Comparison of ENCODE assay signal across 15 mouse cellular contexts in genomic region chr15:78736181-78736579, GRCm38 (mm10). TPM values are rescaled to one million over a fixed set of nuclear protein-coding genes. Genes with fewer than 3 reads are reported as not detected.
A peak's percentile ranks its signal among the peaks of the same experiment; 100 is the strongest.
DNase-seq lines count a peak whose midpoint lies in the region; ATAC-seq and TF ChIP-seq lines count a peak whose summit lies in the region.
"Had no signal": no experiment of that assay in that cellular context is flagged by ENCODE, and none has a peak within 500 bp of the region (broad histone marks: within the 10 kb centered on the region; RNA-seq: fewer than 3 reads in every experiment).

No protein-coding gene starts in this region.

- H3K27ac ChIP-seq in forebrain, embryonic 10.5 days: peak overlapping the region; percentile 25; the same call in 1 of the 2 replicates
- H3K27ac ChIP-seq in forebrain, embryonic 11.5 days (ENCODE audit: low read depth, low read length): no peak overlapping the region
- H3K27ac ChIP-seq in forebrain, embryonic 15.5 days (replicated peaks): peak overlapping the region; percentile 97
- peak overlapping the region; percentile 83 for H3K27ac ChIP-seq in hindbrain, postnatal 0 days
- peak overlapping the region; percentile 69 for H3K27ac ChIP-seq in neural tube, embryonic 12.5 days
- H3K27ac ChIP-seq: limb, embryonic 12.5 days; liver, embryonic 15.5 days had no signal

- no peak for DNase-seq in forebrain, embryonic 10.5 days (ENCODE audit: extremely low spot score, low spot score)
- no peak for DNase-seq in forebrain, embryonic 11.5 days (ENCODE audit: low spot score)
- no peak for DNase-seq in hindbrain, postnatal 0 days (ENCODE audit: low spot score)
- DNase-seq in gastrocnemius, postnatal 4 days (ENCODE audit: low spot score in 2 of 2): no peak
- DNase-seq in heart, adult 18-20 months: no peak
- no peak for DNase-seq in cerebellum, postnatal 4 days (ENCODE audit: low spot score in 2 of 2)
- DNase-seq: cerebellum, adult 2 months; heart, postnatal 4 days; lung, postnatal 36 days had no signal

- H3K9ac ChIP-seq in forebrain, embryonic 11.5 days (ENCODE audit: low read length): no peak overlapping the region
- H3K9ac ChIP-seq in forebrain, embryonic 15.5 days (replicated peaks): no peak overlapping the region; the same call in none of the 2 replicates
- H3K9ac ChIP-seq in hindbrain, postnatal 0 days (replicated peaks; ENCODE audit: low read length): no peak overlapping the region
- 0 out of 2 replicates have a peak overlapping the region, but pooled peaks have one; percentile 3 for H3K9ac ChIP-seq in neural tube, embryonic 12.5 days
- H3K9ac ChIP-seq: limb, embryonic 12.5 days; liver, embryonic 15.5 days had no signal

- WGBS in forebrain, embryonic 10.5 days: 73% methylated on average over 3 of the region's 3 CpGs
- 65% methylated on average over 3 of the region's 3 CpGs for WGBS in forebrain, embryonic 11.5 days
- 38% methylated on average over 3 of the region's 3 CpGs for WGBS in forebrain, embryonic 15.5 days
- WGBS in hindbrain, postnatal 0 days: 27% methylated on average over 3 of the region's 3 CpGs
- 55% methylated on average over 3 of the region's 3 CpGs for WGBS in neural tube, embryonic 12.5 days

- no peak overlapping the region for H3K4me3 ChIP-seq in forebrain, embryonic 10.5 days
- H3K4me3 ChIP-seq in forebrain, embryonic 11.5 days (ENCODE audit: low read depth, low read length): no peak overlapping the region
- no peak overlapping the region for H3K4me3 ChIP-seq in forebrain, embryonic 15.5 days
- H3K4me3 ChIP-seq in hindbrain, postnatal 0 days (ENCODE audit: low read length): no peak overlapping the region
- no peak overlapping the region for H3K4me3 ChIP-seq in neural tube, embryonic 12.5 days
- H3K4me3 ChIP-seq: limb, embryonic 12.5 days; liver, embryonic 15.5 days had no signal

- H3K4me2 ChIP-seq in forebrain, embryonic 11.5 days (ENCODE audit: low read depth, low read length, severe bottlenecking): no peak overlapping the region
- peak overlapping the region; percentile 33; the same call in 1 of the 2 replicates for H3K4me2 ChIP-seq in forebrain, embryonic 15.5 days (replicated peaks)
- no peak overlapping the region for H3K4me2 ChIP-seq in hindbrain, postnatal 0 days (ENCODE audit: low read depth, low read length)
- peak overlapping the region; percentile 43 for H3K4me2 ChIP-seq in neural tube, embryonic 12.5 days (replicated peaks)
- H3K4me2 ChIP-seq: heart, embryonic 11.5 days; limb, embryonic 12.5 days; liver, embryonic 15.5 days had no signal

- H3K27me3 ChIP-seq in forebrain, embryonic 10.5 days (ENCODE audit: poor library complexity, severe bottlenecking): peaks cover 29% of the 10 kb centered on the region
- no peaks in the 10 kb centered on the region for H3K27me3 ChIP-seq in forebrain, embryonic 11.5 days (ENCODE audit: control insufficient read depth, insufficient read depth, low read length)
- H3K27me3 ChIP-seq in forebrain, embryonic 15.5 days: no peaks in the 10 kb centered on the region
- no peaks in the 10 kb centered on the region for H3K27me3 ChIP-seq in hindbrain, postnatal 0 days (ENCODE audit: insufficient read depth, low read length)
- no peaks in the 10 kb centered on the region for H3K27me3 ChIP-seq in neural tube, embryonic 12.5 days (replicated peaks)

- no peak for TF ChIP-seq CTCF in hindbrain, postnatal 0 days (IDR thresholded peaks at IDR 0.05; ENCODE audit: low read depth)

- peaks cover 29% of the 10 kb centered on the region for H3K4me1 ChIP-seq in forebrain, embryonic 10.5 days
- H3K4me1 ChIP-seq in forebrain, embryonic 11.5 days (replicated peaks; ENCODE audit: control insufficient read depth, insufficient read depth, low read length): peaks cover 8% of the 10 kb centered on the region; the same call in 1 of the 2 replicates
- H3K4me1 ChIP-seq in forebrain, embryonic 15.5 days: peaks cover 33% of the 10 kb centered on the region
- H3K4me1 ChIP-seq in hindbrain, postnatal 0 days (ENCODE audit: insufficient read depth, low read length): peaks cover 7% of the 10 kb centered on the region; the same call in 1 of the 2 replicates
- H3K4me1 ChIP-seq in neural tube, embryonic 12.5 days: peaks cover 34% of the 10 kb centered on the region
- H3K4me1 ChIP-seq: limb, embryonic 12.5 days; liver, embryonic 15.5 days had no signal

- no peaks in the 10 kb centered on the region for H3K9me3 ChIP-seq in forebrain, embryonic 10.5 days
- H3K9me3 ChIP-seq in forebrain, embryonic 11.5 days (ENCODE audit: control insufficient read depth, low read length): no peaks in the 10 kb centered on the region
- H3K9me3 ChIP-seq in forebrain, embryonic 15.5 days: no peaks in the 10 kb centered on the region
- no peaks in the 10 kb centered on the region for H3K9me3 ChIP-seq in hindbrain, postnatal 0 days (ENCODE audit: low read length)
- no peaks in the 10 kb centered on the region for H3K9me3 ChIP-seq in neural tube, embryonic 12.5 days
- H3K9me3 ChIP-seq: limb, embryonic 12.5 days; liver, embryonic 15.5 days had no signal

- no peak for ATAC-seq in forebrain, embryonic 11.5 days (replicated peaks; ENCODE audit: low FRiP score)
- peak; percentile 47 for ATAC-seq in forebrain, embryonic 15.5 days (replicated peaks)
- peak; percentile 22; the same call in 1 of the 2 replicates for ATAC-seq in hindbrain, postnatal 0 days
- ATAC-seq in neural tube, embryonic 12.5 days (ENCODE audit: low FRiP score, low read depth): no peak
- ATAC-seq: Patski had no signal

- H3K36me3 ChIP-seq in forebrain, embryonic 10.5 days (replicated peaks): no peaks in the 10 kb centered on the region
- H3K36me3 ChIP-seq in forebrain, embryonic 11.5 days (ENCODE audit: control insufficient read depth, insufficient read depth, low read length): no peaks in the 10 kb centered on the region
- no peaks in the 10 kb centered on the region for H3K36me3 ChIP-seq in forebrain, embryonic 15.5 days
- H3K36me3 ChIP-seq in hindbrain, postnatal 0 days (ENCODE audit: insufficient read depth, low read length): no peaks in the 10 kb centered on the region
- no peaks in the 10 kb centered on the region for H3K36me3 ChIP-seq in neural tube, embryonic 12.5 days
- H3K36me3 ChIP-seq: limb, embryonic 12.5 days; liver, embryonic 15.5 days had no signal

RNA-seq across cellular contexts. Expression of gene Elfn2, which starts 17.6 kb away (rescaled TPM):
- 0.05 and 0.15 TPM in 2 replicates for polyA plus RNA-seq in forebrain, embryonic 10.5 days (2016; fragmentation: Nextera tagmentation; extraction: Ambion mirVana)
- 0.08 and 0.20 TPM in 2 replicates for polyA plus RNA-seq in forebrain, embryonic 11.5 days (2014; fragmentation: Nextera tagmentation; extraction: Ambion mirVana)
- 6.2 and 6.8 TPM in 2 replicates for polyA plus RNA-seq in forebrain, embryonic 15.5 days (2015; fragmentation: Nextera tagmentation; extraction: Ambion mirVana)
- 40.9 and 43.1 TPM in 2 replicates for total RNA-seq in hindbrain, postnatal 0 days (2014; rRNA removed)
- polyA plus RNA-seq in hindbrain, postnatal 0 days (2015; fragmentation: Nextera tagmentation; extraction: Ambion mirVana): 8.4 and 9.1 TPM in 2 replicates
- 1.9 and 2.0 TPM in 2 replicates for polyA plus RNA-seq in neural tube, embryonic 12.5 days (2016; fragmentation: Nextera tagmentation; extraction: Ambion mirVana)
- under 1 TPM; 0.27 to 0.70 TPM for total RNA-seq in gastrocnemius, postnatal 4 days (2021)
- total RNA-seq in heart, adult 18-20 months (2021): 1 to 10 TPM; 1.6 to 2.2 TPM
- polyA plus RNA-seq: heart, embryonic 11.5 days; liver, embryonic 15.5 days had no signal

RNA-seq across cellular contexts. Expression of gene Mfng, which starts 37.1 kb away (rescaled TPM):
- polyA plus RNA-seq in forebrain, embryonic 10.5 days (2016; fragmentation: Nextera tagmentation; extraction: Ambion mirVana): 71.1 and 83.6 TPM in 2 replicates
- 108 and 113 TPM in 2 replicates for polyA plus RNA-seq in forebrain, embryonic 11.5 days (2014; fragmentation: Nextera tagmentation; extraction: Ambion mirVana)
- polyA plus RNA-seq in forebrain, embryonic 15.5 days (2015; fragmentation: Nextera tagmentation; extraction: Ambion mirVana): 77.9 and 85.9 TPM in 2 replicates
- 12.7 and 15.2 TPM in 2 replicates for total RNA-seq in hindbrain, postnatal 0 days (2014; rRNA removed)
- 16.6 and 17.9 TPM in 2 replicates for polyA plus RNA-seq in hindbrain, postnatal 0 days (2015; fragmentation: Nextera tagmentation; extraction: Ambion mirVana)
- polyA plus RNA-seq in neural tube, embryonic 12.5 days (2016; fragmentation: Nextera tagmentation; extraction: Ambion mirVana): 65.3 and 72.9 TPM in 2 replicates
- 10 to 100 TPM in 1 of 2 experiments, 1 to 10 TPM in 1; 9.5 to 11.6 TPM for total RNA-seq in gastrocnemius, postnatal 4 days (2021)
- total RNA-seq in heart, adult 18-20 months (2021): 10 to 100 TPM; 10.8 to 11.0 TPM
- polyA plus RNA-seq: Patski had no signal

Comparison
In these comparisons a context has a peak if more than half of its experiments do, and no peak if none do; other contexts are left out.
1. ATAC-seq: peak in forebrain, embryonic 15.5 days (single experiment) and hindbrain, postnatal 0 days (single experiment); none in forebrain, embryonic 11.5 days (single experiment) and neural tube, embryonic 12.5 days (single experiment).
2. H3K4me2 ChIP-seq: peak in forebrain, embryonic 15.5 days (single experiment) and neural tube, embryonic 12.5 days (single experiment); none in forebrain, embryonic 11.5 days (single experiment) and hindbrain, postnatal 0 days (single experiment).